Mouse (Mus musculus): ENCODE measurements at regions not wholly inside any gene's neighbourhood (a gene's known extent, or its start where the extent isn't known, plus 50 kb on each side); places are given as distances from the start of the nearest gene placed in this dataset.

- no peak for ATAC-seq (replicated peaks; ENCODE audit: insufficient number of reproducible peaks, low FRiP score, low TSS enrichment)
- Histone ChIP-seq H3K9ac (ENCODE audit: low read depth, low read length) (no peak overlapping the region), H3K9me3 (replicated peaks; ENCODE audit: control insufficient read depth, low read length) (no peaks in the 10 kb centered on the region), H3K4me1 (ENCODE audit: control insufficient read depth, insufficient read depth, low read length) (no peaks in the 10 kb centered on the region), H3K4me3 (ENCODE audit: low read depth, low read length) (no peak overlapping the region), H3K4me2 (no peak overlapping the region), H3K36me3 (ENCODE audit: control insufficient read depth, insufficient read depth, low read length) (no peaks in the 10 kb centered on the region), H3K27me3 (ENCODE audit: control insufficient read depth, insufficient read depth, low read length) (no peaks in the 10 kb centered on the region), H3K27ac (ENCODE audit: low read depth, low read length) (no peak overlapping the region)
- 75% methylated on average over 6 of the region's 6 CpGs for WGBS (ENCODE audit: insufficient replicate concordance)
Observed at GRCm38 (mm10) chr9:60959537-60959936, 165.2 kb downstream of the Uaca start.

GRCm38 (mm10) chr9:60962086-60962485 lies 167.7 kb downstream of the Uaca start:
- no peak overlapping the region for H3K9ac ChIP-seq (ENCODE audit: low read depth, low read length)
- H3K27me3 ChIP-seq (ENCODE audit: control insufficient read depth, insufficient read depth, low read length), result no peaks in the 10 kb centered on the region
- no peaks in the 10 kb centered on the region for H3K9me3 ChIP-seq (replicated peaks; ENCODE audit: control insufficient read depth, low read length)
- WGBS (ENCODE audit: insufficient replicate concordance), result 76% methylated on average over 4 of the region's 4 CpGs
- H3K4me3 ChIP-seq (ENCODE audit: low read depth, low read length), result no peak overlapping the region
- H3K36me3 ChIP-seq (ENCODE audit: control insufficient read depth, insufficient read depth, low read length), result no peaks in the 10 kb centered on the region
- no peak overlapping the region for H3K27ac ChIP-seq (ENCODE audit: low read depth, low read length)
- H3K4me2 ChIP-seq, result no peak overlapping the region
- no peak for ATAC-seq (replicated peaks; ENCODE audit: insufficient number of reproducible peaks, low FRiP score, low TSS enrichment)
- no peaks in the 10 kb centered on the region for H3K4me1 ChIP-seq (ENCODE audit: control insufficient read depth, insufficient read depth, low read length)

- Histone ChIP-seq H3K4me3 (ENCODE audit: low read depth, low read length) (no peak overlapping the region), H3K27ac (ENCODE audit: low read depth, low read length) (no peak overlapping the region), H3K9me3 (replicated peaks; ENCODE audit: control insufficient read depth, low read length) (no peaks in the 10 kb centered on the region), H3K27me3 (ENCODE audit: control insufficient read depth, insufficient read depth, low read length) (no peaks in the 10 kb centered on the region; the same call in 1 of the 2 replicates), H3K4me2 (no peak overlapping the region), H3K4me1 (ENCODE audit: control insufficient read depth, insufficient read depth, low read length) (no peaks in the 10 kb centered on the region), H3K9ac (ENCODE audit: low read depth, low read length) (no peak overlapping the region), H3K36me3 (ENCODE audit: control insufficient read depth, insufficient read depth, low read length) (no peaks in the 10 kb centered on the region)
- 76% methylated on average over 1 of the region's 1 CpGs for WGBS (ENCODE audit: insufficient replicate concordance)
- ATAC-seq (replicated peaks; ENCODE audit: insufficient number of reproducible peaks, low FRiP score, low TSS enrichment), result no peak
Observed at GRCm38 (mm10) chr9:60965641-60966040, 171.3 kb downstream of the Uaca start.

GRCm38 (mm10) chr9:60968281-60969031 lies 174.1 kb downstream of the Uaca start:
- no peaks in the 10 kb centered on the region; the same call in 1 of the 2 replicates for H3K27me3 ChIP-seq (ENCODE audit: control insufficient read depth, insufficient read depth, low read length)
- H3K4me1 ChIP-seq (ENCODE audit: control insufficient read depth, insufficient read depth, low read length), result no peaks in the 10 kb centered on the region
- H3K9me3 ChIP-seq (replicated peaks; ENCODE audit: control insufficient read depth, low read length), result no peaks in the 10 kb centered on the region
- 52% methylated on average over 4 of the region's 4 CpGs for WGBS (ENCODE audit: insufficient replicate concordance)
- no peak overlapping the region for H3K4me2 ChIP-seq
- H3K36me3 ChIP-seq (ENCODE audit: control insufficient read depth, insufficient read depth, low read length), result no peaks in the 10 kb centered on the region
- ATAC-seq (replicated peaks; ENCODE audit: insufficient number of reproducible peaks, low FRiP score, low TSS enrichment), result no peak
- no peak overlapping the region for H3K27ac ChIP-seq (ENCODE audit: low read depth, low read length)
- H3K9ac ChIP-seq (ENCODE audit: low read depth, low read length), result no peak overlapping the region
- H3K4me3 ChIP-seq (ENCODE audit: low read depth, low read length), result no peak overlapping the region

GRCm38 (mm10) chr9:60972201-60972910 lies 178.0 kb downstream of the Uaca start:
- no peak overlapping the region for H3K9ac ChIP-seq (ENCODE audit: low read depth, low read length)
- no peak overlapping the region for H3K4me2 ChIP-seq
- WGBS (ENCODE audit: insufficient replicate concordance), result 65% methylated on average over 9 of the region's 9 CpGs
- H3K27ac ChIP-seq (ENCODE audit: low read depth, low read length), result no peak overlapping the region
- H3K36me3 ChIP-seq (ENCODE audit: control insufficient read depth, insufficient read depth, low read length), result no peaks in the 10 kb centered on the region
- no peak overlapping the region for H3K4me3 ChIP-seq (ENCODE audit: low read depth, low read length)
- H3K27me3 ChIP-seq (ENCODE audit: control insufficient read depth, insufficient read depth, low read length), result no peaks in the 10 kb centered on the region; the same call in 1 of the 2 replicates
- ATAC-seq (replicated peaks; ENCODE audit: insufficient number of reproducible peaks, low FRiP score, low TSS enrichment), result no peak
- no peaks in the 10 kb centered on the region for H3K4me1 ChIP-seq (ENCODE audit: control insufficient read depth, insufficient read depth, low read length)
- no peaks in the 10 kb centered on the region for H3K9me3 ChIP-seq (replicated peaks; ENCODE audit: control insufficient read depth, low read length)

- H3K9me3 ChIP-seq (replicated peaks; ENCODE audit: control insufficient read depth, low read length), result no peaks in the 10 kb centered on the region
- ATAC-seq (replicated peaks; ENCODE audit: insufficient number of reproducible peaks, low FRiP score, low TSS enrichment), result no peak
- no peaks in the 10 kb centered on the region for H3K4me1 ChIP-seq (ENCODE audit: control insufficient read depth, insufficient read depth, low read length)
- H3K4me2 ChIP-seq, result no peak overlapping the region
- WGBS (ENCODE audit: insufficient replicate concordance), result 89% methylated on average over 1 of the region's 1 CpGs
- H3K27me3 ChIP-seq (ENCODE audit: control insufficient read depth, insufficient read depth, low read length), result no peaks in the 10 kb centered on the region
- no peak overlapping the region for H3K9ac ChIP-seq (ENCODE audit: low read depth, low read length)
- H3K36me3 ChIP-seq (ENCODE audit: control insufficient read depth, insufficient read depth, low read length), result no peaks in the 10 kb centered on the region
- no peak overlapping the region for H3K4me3 ChIP-seq (ENCODE audit: low read depth, low read length)
- H3K27ac ChIP-seq (ENCODE audit: low read depth, low read length), result no peak overlapping the region
Observed at GRCm38 (mm10) chr9:60974546-60974945, 180.2 kb downstream of the Uaca start.

GRCm38 (mm10) chr9:60982383-60983085 lies 188.2 kb downstream of the Uaca start:
- H3K27me3 ChIP-seq (ENCODE audit: control insufficient read depth, insufficient read depth, low read length), result peaks cover 6% of the 10 kb centered on the region; the same call in 1 of the 2 replicates
- H3K9ac ChIP-seq (ENCODE audit: low read depth, low read length), result no peak overlapping the region
- H3K4me3 ChIP-seq (ENCODE audit: low read depth, low read length), result no peak overlapping the region
- no peaks in the 10 kb centered on the region for H3K4me1 ChIP-seq (ENCODE audit: control insufficient read depth, insufficient read depth, low read length)
- WGBS (ENCODE audit: insufficient replicate concordance), result 70% methylated on average over 13 of the region's 13 CpGs
- H3K36me3 ChIP-seq (ENCODE audit: control insufficient read depth, insufficient read depth, low read length), result no peaks in the 10 kb centered on the region
- no peak overlapping the region for H3K4me2 ChIP-seq
- no peak for ATAC-seq (replicated peaks; ENCODE audit: insufficient number of reproducible peaks, low FRiP score, low TSS enrichment)
- H3K9me3 ChIP-seq (replicated peaks; ENCODE audit: control insufficient read depth, low read length), result no peaks in the 10 kb centered on the region
- no peak overlapping the region for H3K27ac ChIP-seq (ENCODE audit: low read depth, low read length)

- Histone ChIP-seq H3K36me3 (ENCODE audit: control insufficient read depth, insufficient read depth, low read length) (no peaks in the 10 kb centered on the region), H3K4me2 (no peak overlapping the region), H3K9ac (ENCODE audit: low read depth, low read length) (no peak overlapping the region), H3K9me3 (replicated peaks; ENCODE audit: control insufficient read depth, low read length) (no peaks in the 10 kb centered on the region), H3K4me1 (ENCODE audit: control insufficient read depth, insufficient read depth, low read length) (no peaks in the 10 kb centered on the region), H3K27ac (ENCODE audit: low read depth, low read length) (no peak overlapping the region), H3K4me3 (ENCODE audit: low read depth, low read length) (no peak overlapping the region), H3K27me3 (ENCODE audit: control insufficient read depth, insufficient read depth, low read length) (peaks cover 6% of the 10 kb centered on the region; the same call in 1 of the 2 replicates)
- 65% methylated on average over 5 of the region's 5 CpGs for WGBS (ENCODE audit: insufficient replicate concordance)
- no peak for ATAC-seq (replicated peaks; ENCODE audit: insufficient number of reproducible peaks, low FRiP score, low TSS enrichment)
Observed at GRCm38 (mm10) chr9:60983246-60983645, 188.9 kb downstream of the Uaca start.

Data from heart, embryonic 11.5 days (tissue).